Mouse (Mus musculus): ENCODE data around the gene Cryba4. TPM values are rescaled to one million over a fixed set of nuclear protein-coding genes. Genes with fewer than 3 reads are reported as not detected.

Cryba4 gene
- total and polyA plus RNA-seq, 3 experiments, result not detected

GRCm38 (mm10) chr5:112281676-112282075 lies 29.4 kb upstream of the Cryba4 start:
- in situ Hi-C loops (cut with MboI; ENCODE audit: low pct_ligation_motif_present, low pct_unique_long_range_greater_than_20kb, low sequenced_read_pairs), result no loop called here
- no peak for DNase-seq (ENCODE audit: extremely low read depth)
- Histone ChIP-seq H3K4me1 (ENCODE audit: control insufficient read depth in 1 of 2, insufficient read depth in 2 of 2) (peaks cover 36 to 71% of the 10 kb centered on the region in 2 experiments), H3K9me3 (replicated peaks; ENCODE audit: low read length) (no peaks in the 10 kb centered on the region), H3K36me3 (replicated peaks in 1 of 2; ENCODE audit: control insufficient read depth in 1 of 2, insufficient read depth in 1 of 2, low read length in 1 of 2) (peaks cover 0 to 18% of the 10 kb centered on the region in 2 experiments), H3K27ac (ENCODE audit: insufficient read depth, low read depth) (no peak overlapping the region), H3K4me3 (replicated peaks in 1 of 3; ENCODE audit: low read depth in 2 of 3, low read length in 2 of 3, poor library complexity in 1 of 3) (no peak overlapping the region), H3K4me2 (ENCODE audit: insufficient read depth, low read depth, poor library complexity, severe bottlenecking) (no peak overlapping the region), H3K9ac (ENCODE audit: insufficient read depth, low read depth) (no peak overlapping the region), H3K27me3 (replicated peaks) (no peaks in the 10 kb centered on the region), H3K79me2 (replicated peaks; ENCODE audit: control insufficient read depth, extremely low read depth, insufficient read depth, poor library complexity, severe bottlenecking) (0 out of 2 replicates have a peak, but pooled peaks cover 6% of the 10 kb centered on the region)
- TF ChIP-seq ETS1 (conservative IDR thresholded peaks at IDR 0.05; ENCODE audit: low read depth, low read length) (no peak), SMC3 (IDR thresholded peaks at IDR 0.05; ENCODE audit: low read depth, low read length) (no peak), USF2 (conservative IDR thresholded peaks at IDR 0.05; ENCODE audit: low read depth, low read length) (no peak), NELFE (IDR thresholded peaks at IDR 0.05; ENCODE audit: low read depth, low read length) (no peak), ZKSCAN1 (IDR thresholded peaks at IDR 0.05; ENCODE audit: borderline replicate concordance, low read depth, low read length) (no peak)
- dilution Hi-C loops (cut with MboI; ENCODE audit: extremely low pct_ligation_motif_present, extremely low pct_unique_long_range_greater_than_20kb, low sequenced_read_pairs), result no loop called here

GRCm38 (mm10) chr5:112280863-112281660 lies 28.7 kb upstream of the Cryba4 start:
- DNase-seq (ENCODE audit: extremely low read depth), result no peak
- Histone ChIP-seq H3K27ac (ENCODE audit: insufficient read depth, low read depth) (no peak overlapping the region), H3K9me3 (replicated peaks; ENCODE audit: low read length) (no peaks in the 10 kb centered on the region), H3K4me2 (ENCODE audit: insufficient read depth, low read depth, poor library complexity, severe bottlenecking) (no peak overlapping the region), H3K36me3 (replicated peaks in 1 of 2; ENCODE audit: control insufficient read depth in 1 of 2, insufficient read depth in 1 of 2, low read length in 1 of 2) (peaks cover 0 to 18% of the 10 kb centered on the region in 2 experiments), H3K4me3 (replicated peaks in 1 of 3; ENCODE audit: low read depth in 2 of 3, low read length in 2 of 3, poor library complexity in 1 of 3) (no peak overlapping the region), H3K4me1 (ENCODE audit: control insufficient read depth in 1 of 2, insufficient read depth in 2 of 2) (peaks cover 31 to 65% of the 10 kb centered on the region in 2 experiments), H3K27me3 (replicated peaks) (no peaks in the 10 kb centered on the region), H3K9ac (ENCODE audit: insufficient read depth, low read depth) (no peak overlapping the region), H3K79me2 (replicated peaks; ENCODE audit: control insufficient read depth, extremely low read depth, insufficient read depth, poor library complexity, severe bottlenecking) (0 out of 2 replicates have a peak, but pooled peaks cover 6% of the 10 kb centered on the region)
- dilution Hi-C loops (cut with MboI; ENCODE audit: extremely low pct_ligation_motif_present, extremely low pct_unique_long_range_greater_than_20kb, low sequenced_read_pairs), result no loop called here
- no peak for TF ChIP-seq RCOR1 (conservative IDR thresholded peaks at IDR 0.05; ENCODE audit: low read depth, low read length)
- no peak for TF ChIP-seq ZKSCAN1 (IDR thresholded peaks at IDR 0.05; ENCODE audit: borderline replicate concordance, low read depth, low read length)
- no peak for TF ChIP-seq HCFC1 (IDR thresholded peaks at IDR 0.05; ENCODE audit: low read depth, low read length)
- no peak for TF ChIP-seq CHD2 (IDR thresholded peaks at IDR 0.05; ENCODE audit: low read length)
- TF ChIP-seq KAT2A (IDR thresholded peaks at IDR 0.05; ENCODE audit: insufficient replicate concordance, low read length), result no peak
- no peak for TF ChIP-seq JUN (IDR thresholded peaks at IDR 0.05; ENCODE audit: insufficient read depth, low read depth, low read length)
- no peak for TF ChIP-seq JUND (conservative IDR thresholded peaks at IDR 0.05; ENCODE audit: low read depth, low read length)
- TF ChIP-seq TCF12 (IDR thresholded peaks at IDR 0.05; ENCODE audit: low read depth, low read length), result no peak
- no peak for TF ChIP-seq SMC3 (IDR thresholded peaks at IDR 0.05; ENCODE audit: low read depth, low read length)
- TF ChIP-seq RAD21 (IDR thresholded peaks at IDR 0.05; ENCODE audit: low read depth, low read length), result no peak
- no peak for TF ChIP-seq POLR2AphosphoS2 (IDR thresholded peaks at IDR 0.05; ENCODE audit: low read depth, low read length)
- no peak for TF ChIP-seq USF2 (conservative IDR thresholded peaks at IDR 0.05; ENCODE audit: low read depth, low read length)
- TF ChIP-seq GABPA (IDR thresholded peaks at IDR 0.05; ENCODE audit: insufficient replicate concordance, low read depth, low read length), result no peak
- TF ChIP-seq ELF1 (IDR thresholded peaks at IDR 0.05; ENCODE audit: low read depth, low read length), result no peak
- no peak for TF ChIP-seq UBTF (IDR thresholded peaks at IDR 0.05; ENCODE audit: low read depth, low read length)
- no peak for TF ChIP-seq MEF2A (IDR thresholded peaks at IDR 0.05; ENCODE audit: borderline replicate concordance, low read depth, low read length)
- no peak for TF ChIP-seq ZC3H11A (IDR thresholded peaks at IDR 0.05; ENCODE audit: low read depth, low read length)
- TF ChIP-seq MAX (IDR thresholded peaks at IDR 0.05; ENCODE audit: low read length), result no peak
- in situ Hi-C loops (cut with MboI; ENCODE audit: low pct_ligation_motif_present, low pct_unique_long_range_greater_than_20kb, low sequenced_read_pairs), result no loop called here
